Comparison of ENCODE assay signal across 9 mouse cellular contexts in the genomic region with DNA sequence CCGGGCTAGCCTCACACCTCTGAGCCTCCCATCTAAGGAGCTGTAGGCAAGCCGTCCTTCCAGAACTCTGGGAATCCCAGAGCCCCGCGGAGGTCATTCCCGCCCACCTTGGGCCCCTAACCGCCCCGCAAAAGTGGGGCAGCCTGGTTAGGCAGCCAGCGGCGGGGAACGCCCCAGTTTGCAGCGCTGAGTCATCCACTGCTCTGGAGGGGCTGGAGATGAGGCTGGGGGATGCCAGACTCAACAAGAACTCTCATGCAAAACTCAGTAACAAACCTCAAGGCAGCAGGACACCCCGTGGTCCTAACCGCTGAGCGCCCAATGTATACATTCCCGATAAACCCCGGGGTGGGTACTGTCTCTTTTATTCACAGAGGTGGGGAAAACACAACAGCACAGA. TPM values are rescaled to one million over a fixed set of nuclear protein-coding genes. Genes with fewer than 3 reads are reported as not detected.
A peak's percentile ranks its signal among the peaks of the same experiment; 100 is the strongest.
DNase-seq lines count a peak whose midpoint lies in the region; ATAC-seq and TF ChIP-seq lines count a peak whose summit lies in the region.
"Had no signal": no experiment of that assay in that cellular context is flagged by ENCODE, and none has a peak within 500 bp of the region (broad histone marks: within the 10 kb centered on the region; RNA-seq: fewer than 3 reads in every experiment).

No protein-coding gene starts in this region.

- H3K36me3 ChIP-seq in heart, embryonic 11.5 days (ENCODE audit: control insufficient read depth, insufficient read depth, low read length) = 0 out of 2 replicates have a peak, but pooled peaks cover 2% of the 10 kb centered on the region
- H3K36me3 ChIP-seq in MEL (ENCODE audit: control insufficient read depth in 1 of 2, insufficient read depth in 2 of 2, low read length in 2 of 2) = peaks cover 2 to 4% of the 10 kb centered on the region in 2 experiments; a peak in 1 of 4 replicates
- H3K36me3 ChIP-seq in hindbrain, embryonic 10.5 days = peaks cover 20% of the 10 kb centered on the region
- no peaks in the 10 kb centered on the region; the same call in 1 of the 2 replicates for H3K36me3 ChIP-seq in midbrain, embryonic 11.5 days (ENCODE audit: control insufficient read depth, insufficient read depth, low read length)

- peak in 1 of 2 experiments; percentile 26; a peak in 1 of 4 replicates for TF ChIP-seq EP300 in MEL (IDR thresholded peaks at IDR 0.05; ENCODE audit: low read depth in 1 of 2, low read length in 2 of 2)

- peaks cover 43% of the 10 kb centered on the region for H3K27me3 ChIP-seq in heart, embryonic 11.5 days (ENCODE audit: control insufficient read depth, insufficient read depth, low read length)
- no peaks in the 10 kb centered on the region for H3K27me3 ChIP-seq in MEL (ENCODE audit: control insufficient read depth in 1 of 2, insufficient read depth in 2 of 2, low read length in 2 of 2)
- peaks cover 66% of the 10 kb centered on the region for H3K27me3 ChIP-seq in hindbrain, embryonic 10.5 days (ENCODE audit: insufficient read depth, poor library complexity, severe bottlenecking)
- H3K27me3 ChIP-seq in midbrain, embryonic 11.5 days (ENCODE audit: control insufficient read depth, insufficient read depth, low read length) = peaks cover 16% of the 10 kb centered on the region

- H3K4me1 ChIP-seq in heart, embryonic 11.5 days (ENCODE audit: control insufficient read depth, insufficient read depth, low read length) = peaks cover 58% of the 10 kb centered on the region
- peaks cover 5 to 26% of the 10 kb centered on the region in 2 experiments for H3K4me1 ChIP-seq in MEL (ENCODE audit: control insufficient read depth in 1 of 2, insufficient read depth in 2 of 2, low read length in 2 of 2)
- peaks cover 86% of the 10 kb centered on the region for H3K4me1 ChIP-seq in hindbrain, embryonic 10.5 days (replicated peaks)
- H3K4me1 ChIP-seq in midbrain, embryonic 11.5 days (ENCODE audit: control insufficient read depth, insufficient read depth, low read length) = peaks cover 61% of the 10 kb centered on the region

- peaks cover 58% of the 10 kb centered on the region for H3K79me2 ChIP-seq in MEL (ENCODE audit: control insufficient read depth, insufficient read depth, low read length, poor library complexity)

- no peak for ATAC-seq in heart, embryonic 11.5 days (replicated peaks; ENCODE audit: insufficient number of reproducible peaks, low FRiP score, low TSS enrichment)
- ATAC-seq in midbrain, embryonic 11.5 days (ENCODE audit: low FRiP score) = no peak

- 7% methylated on average over 16 of the region's 16 CpGs for WGBS in heart, embryonic 11.5 days (ENCODE audit: insufficient replicate concordance)
- 4% methylated on average over 16 of the region's 16 CpGs for WGBS in hindbrain, embryonic 10.5 days
- 7% methylated on average over 16 of the region's 16 CpGs for WGBS in midbrain, embryonic 11.5 days

- intact Hi-C loops in left cerebral cortex, postnatal 36 days (cut with DNase I) = no loop called here

- no peak for TF ChIP-seq CTCF in MEL (IDR thresholded peaks at IDR 0.05 in 2 of 3, conservative IDR thresholded peaks at IDR 0.05 in 1 of 3; ENCODE audit: control insufficient read depth in 1 of 3, insufficient read depth in 1 of 3, low read depth in 2 of 3, low read length in 3 of 3, poor library complexity in 1 of 3, severe bottlenecking in 1 of 3)

- no peak for TF ChIP-seq RAD21 in MEL (IDR thresholded peaks at IDR 0.05; ENCODE audit: low read depth, low read length)

- H3K9me3 ChIP-seq in heart, embryonic 11.5 days (replicated peaks; ENCODE audit: control insufficient read depth, low read length) = no peaks in the 10 kb centered on the region
- no peaks in the 10 kb centered on the region for H3K9me3 ChIP-seq in MEL (replicated peaks; ENCODE audit: insufficient read depth, low read length)
- peaks cover 8% of the 10 kb centered on the region; the same call in 1 of the 2 replicates for H3K9me3 ChIP-seq in hindbrain, embryonic 10.5 days
- H3K9me3 ChIP-seq in midbrain, embryonic 11.5 days (ENCODE audit: control insufficient read depth, low read length) = no peaks in the 10 kb centered on the region

- H3K4me2 ChIP-seq in heart, embryonic 11.5 days = peak overlapping the region; percentile 98
- peak overlapping the region; percentile 98 for H3K4me2 ChIP-seq in midbrain, embryonic 11.5 days

- no peak overlapping the region for H3K9ac ChIP-seq in heart, embryonic 11.5 days (ENCODE audit: low read depth, low read length)
- H3K9ac ChIP-seq in MEL (ENCODE audit: control insufficient read depth, low read depth, low read length, poor library complexity, severe bottlenecking) = peak overlapping the region; percentile 88
- no peak overlapping the region; the same call in 1 of the 2 replicates for H3K9ac ChIP-seq in midbrain, embryonic 11.5 days (ENCODE audit: low read length)

- H3K27ac ChIP-seq in heart, embryonic 11.5 days (ENCODE audit: low read depth, low read length) = no peak overlapping the region
- H3K27ac ChIP-seq in MEL (ENCODE audit: control insufficient read depth, low read depth, low read length) = peak overlapping the region; percentile 79
- H3K27ac ChIP-seq in hindbrain, embryonic 10.5 days = peak overlapping the region; percentile 98
- H3K27ac ChIP-seq in midbrain, embryonic 11.5 days (ENCODE audit: low read depth, low read length) = no peak overlapping the region

- TF ChIP-seq POLR2A in MEL (IDR thresholded peaks at IDR 0.05; ENCODE audit: control insufficient read depth in 1 of 2, insufficient read depth in 1 of 2, low read depth in 1 of 2, low read length in 2 of 2, poor library complexity in 1 of 2) = no peak

- no peak for DNase-seq in heart, adult 18-20 months
- DNase-seq in MEL (ENCODE audit: low read depth, low spot score) = peak; percentile 60
- DNase-seq in hindbrain, embryonic 10.5 days (ENCODE audit: low spot score) = no peak
- DNase-seq in midbrain, embryonic 11.5 days (ENCODE audit: low spot score, missing footprints) = peak; percentile 87
- DNase-seq in layer of hippocampus, adult 9-11 months = no peak
- DNase-seq in frontal cortex, postnatal 10 days (ENCODE audit: low spot score in 2 of 2) = no peak
- no peak for DNase-seq in left cerebral cortex, postnatal 36 days (ENCODE audit: low spot score in 2 of 2)

- H3K4me3 ChIP-seq in heart, embryonic 11.5 days (ENCODE audit: low read depth, low read length) = peak overlapping the region; percentile 75
- peak overlapping the region; percentile 65 to 93 for H3K4me3 ChIP-seq in MEL (ENCODE audit: control insufficient read depth in 1 of 2, insufficient read depth in 1 of 2, low read depth in 2 of 2, low read length in 2 of 2)
- peak overlapping the region; percentile 98 for H3K4me3 ChIP-seq in hindbrain, embryonic 10.5 days
- peak overlapping the region; percentile 92 for H3K4me3 ChIP-seq in midbrain, embryonic 11.5 days (ENCODE audit: low read depth, low read length)

TF ChIP-seq in MEL, 35 proteins besides CTCF, POLR2A, EP300 and RAD21 (continues in another document):
- TF ChIP-seq SMC3 (IDR thresholded peaks at IDR 0.05; ENCODE audit: low read depth, low read length) = no peak
- TF ChIP-seq MXI1 (IDR thresholded peaks at IDR 0.05; ENCODE audit: low read depth, low read length) = no peak
- no peak for TF ChIP-seq CHD2 (IDR thresholded peaks at IDR 0.05; ENCODE audit: low read length)
- TF ChIP-seq POLR2AphosphoS5 (IDR thresholded peaks at IDR 0.05; ENCODE audit: borderline replicate concordance, low read depth, low read length) = no peak
- 0 out of 2 replicates have a peak, but pooled peaks have one; percentile 16 for TF ChIP-seq MYB (IDR thresholded peaks at IDR 0.05; ENCODE audit: low read depth, low read length)
- TF ChIP-seq MAFK (IDR thresholded peaks at IDR 0.05; ENCODE audit: borderline replicate concordance, low read depth, low read length) = no peak
- TF ChIP-seq MEF2A (IDR thresholded peaks at IDR 0.05; ENCODE audit: extremely low read depth, insufficient replicate concordance, low read depth, low read length, poor library complexity, severe bottlenecking) = no peak
- TF ChIP-seq JUND (IDR thresholded peaks at IDR 0.05; ENCODE audit: low read depth, low read length) = peak; percentile 47; the same call in 1 of the 2 replicates
- no peak for TF ChIP-seq UBTF (IDR thresholded peaks at IDR 0.05; ENCODE audit: borderline replicate concordance, insufficient read depth, low read depth, low read length)
- TF ChIP-seq MYC (IDR thresholded peaks at IDR 0.05; ENCODE audit: low read depth, low read length) = 0 out of 2 replicates have a peak, but pooled peaks have one; percentile 36
- no peak for TF ChIP-seq POLR2AphosphoS2 (IDR thresholded peaks at IDR 0.05; ENCODE audit: low read length)
- TF ChIP-seq USF1 (IDR thresholded peaks at IDR 0.05; ENCODE audit: low read depth, low read length) = 0 out of 2 replicates have a peak, but pooled peaks have one; percentile 15
- TF ChIP-seq BHLHE40 (IDR thresholded peaks at IDR 0.05; ENCODE audit: borderline replicate concordance, low read depth, low read length) = no peak
- TF ChIP-seq SIN3A (IDR thresholded peaks at IDR 0.05; ENCODE audit: low read length) = no peak
- 0 out of 2 replicates have a peak, but pooled peaks have one; percentile 44 for TF ChIP-seq GABPA (IDR thresholded peaks at IDR 0.05; ENCODE audit: low read depth, low read length)
- no peak for TF ChIP-seq GATA1 (IDR thresholded peaks at IDR 0.05; ENCODE audit: low read depth, low read length)
- no peak for TF ChIP-seq MAX (IDR thresholded peaks at IDR 0.05; ENCODE audit: low read length)
- no peak for TF ChIP-seq ZNF384 (IDR thresholded peaks at IDR 0.05; ENCODE audit: low read depth, low read length)
- no peak for TF ChIP-seq CHD1 (IDR thresholded peaks at IDR 0.05; ENCODE audit: low read depth, low read length)

RNA-seq across cellular contexts. Expression of a gene that starts 4.2 kb away (rescaled TPM):
- 53.0 and 58.1 TPM in 2 replicates for polyA plus RNA-seq in heart, embryonic 11.5 days (2014; fragmentation: Nextera tagmentation; extraction: Ambion mirVana)
- total RNA-seq in heart, adult 18-20 months (2021) = 10 to 100 TPM; 50.3 to 54.3 TPM
- 37.2 and 51.6 TPM in 2 replicates for total RNA-seq in MEL (2012; rRNA removed)
- 100 to 1,000 TPM in 1 of 2 experiments, 10 to 100 TPM in 1; 80.9 to 324 TPM for polyA plus RNA-seq in MEL (2012; ENCODE audit: insufficient read depth in 1 of 2, insufficient read length in 2 of 2, low read depth in 1 of 2, low replicate concordance in 2 of 2, missing spikeins in 1 of 2)
- polyA plus RNA-seq in hindbrain, embryonic 10.5 days (2016; fragmentation: Nextera tagmentation; extraction: Ambion mirVana) = 109 and 172 TPM in 2 replicates
- 115 and 125 TPM in 2 replicates for polyA plus RNA-seq in midbrain, embryonic 11.5 days (2014; fragmentation: Nextera tagmentation; extraction: Ambion mirVana)
- total RNA-seq in left cerebral cortex, postnatal 36 days (2021) = 100 to 1,000 TPM; 576 to 675 TPM

RNA-seq across cellular contexts. Expression of a gene that starts 40.1 kb away (rescaled TPM):
- not detected in 2 replicates for polyA plus RNA-seq in heart, embryonic 11.5 days (2014; fragmentation: Nextera tagmentation; extraction: Ambion mirVana)
- total RNA-seq in heart, adult 18-20 months (2021) = not detected
- total RNA-seq in MEL (2012; rRNA removed) = not detected in 2 replicates
- not detected for polyA plus RNA-seq in MEL (2012; ENCODE audit: insufficient read depth in 1 of 2, insufficient read length in 2 of 2, low read depth in 1 of 2, low replicate concordance in 2 of 2, missing spikeins in 1 of 2)
- polyA plus RNA-seq in hindbrain, embryonic 10.5 days (2016; fragmentation: Nextera tagmentation; extraction: Ambion mirVana) = not detected in 2 replicates
- polyA plus RNA-seq in midbrain, embryonic 11.5 days (2014; fragmentation: Nextera tagmentation; extraction: Ambion mirVana) = not detected in 2 replicates
- not detected for total RNA-seq in left cerebral cortex, postnatal 36 days (2021)
- polyA plus RNA-seq: erythroblast, embryonic 14.5 days had no signal

Comparison
In these comparisons a context has a peak if more than half of its experiments do, and no peak if none do; other contexts are left out.
1. H3K27ac ChIP-seq: peak in MEL (single experiment) and hindbrain, embryonic 10.5 days (single experiment); none in heart, embryonic 11.5 days (single experiment) and midbrain, embryonic 11.5 days (single experiment).
2. DNase-seq: peak in MEL (single experiment) and midbrain, embryonic 11.5 days (single experiment); none in heart, adult 18-20 months (0 of 2), hindbrain, embryonic 10.5 days (single experiment), layer of hippocampus, adult 9-11 months (single experiment), frontal cortex, postnatal 10 days (0 of 2) and left cerebral cortex, postnatal 36 days (0 of 2).
3. Peak in every context shown above with its lines, with median percentiles within 50 percentile points of each other: H3K4me3 ChIP-seq.